Mouse (Mus musculus) MEL (cell line): ENCODE data around the gene Ccs.

ENCODE experiments used
- CTCF ChIP-seq, 3 experiments: IDR thresholded peaks in 2 of 3; conservative IDR thresholded peaks in 1 of 3; 2 replicates each; pipeline ENCODE4 v1.5.1; 2011 to 2012; ENCODE audit warnings: low read length in 3 of 3, low read depth in 2 of 3, mild to moderate bottlenecking in 2 of 3, improper control_type of control experiment in 1 of 3, inconsistent platforms in 1 of 3, mixed read lengths in 1 of 3, moderate library complexity in 1 of 3; ENCODE audit not compliant: control insufficient read depth in 1 of 3, insufficient read depth in 1 of 3, poor library complexity in 1 of 3, severe bottlenecking in 1 of 3
- HCFC1 ChIP-seq: IDR thresholded peaks from 2 replicates; pipeline ENCODE4 v1.6.1; 2012; ENCODE audit warnings: low read depth, mild to moderate bottlenecking, inconsistent platforms, low read length, improper control_type of control experiment, moderate library complexity
- POLR2A ChIP-seq, 2 experiments: IDR thresholded peaks; 2 replicates each; pipeline ENCODE4 v1.6.1; 2011 to 2012; ENCODE audit warnings: low read length in 2 of 2, mild to moderate bottlenecking in 2 of 2, control low read depth in 1 of 2, improper control_type of control experiment in 1 of 2, low read depth in 1 of 2, moderate library complexity in 1 of 2; ENCODE audit not compliant: control insufficient read depth in 1 of 2, insufficient read depth in 1 of 2, poor library complexity in 1 of 2
- ZKSCAN1 ChIP-seq: IDR thresholded peaks from 2 replicates; pipeline ENCODE4 v1.6.1; 2012; ENCODE audit warnings: low read depth, mild to moderate bottlenecking, inconsistent platforms, low read length, improper control_type of control experiment, moderate library complexity

- no peak for TF ChIP-seq POLR2A (IDR thresholded peaks at IDR 0.05; ENCODE audit: control insufficient read depth in 1 of 2, insufficient read depth in 1 of 2, low read depth in 1 of 2, low read length in 2 of 2, poor library complexity in 1 of 2)
- TF ChIP-seq CTCF (IDR thresholded peaks at IDR 0.05 in 2 of 3, conservative IDR thresholded peaks at IDR 0.05 in 1 of 3; ENCODE audit: control insufficient read depth in 1 of 3, insufficient read depth in 1 of 3, low read depth in 2 of 3, low read length in 3 of 3, poor library complexity in 1 of 3, severe bottlenecking in 1 of 3) = no peak
- TF ChIP-seq ZKSCAN1 = no peak
- no peak for TF ChIP-seq HCFC1
These were observed 56.2 kb downstream of the Ccs start for GRCm38 (mm10) chr19:4782891-4783290.
